Mouse (Mus musculus) right cerebral cortex, postnatal 10 days (tissue): ENCODE measurements around the gene Ctf2.
"Not testable (repeated sequence)": the region's sequence is repeated elsewhere in the genome, so short reads cannot be mapped to it uniquely, and the experiment has no call there.

ENCODE experiments used
- DNase-seq, 2 experiments: peaks; one replicate each; pipeline ENCODE4 v3.0.0; 2021; ENCODE audit warnings: low spot score in 2 of 2

Ctf2 gene

DNA sequence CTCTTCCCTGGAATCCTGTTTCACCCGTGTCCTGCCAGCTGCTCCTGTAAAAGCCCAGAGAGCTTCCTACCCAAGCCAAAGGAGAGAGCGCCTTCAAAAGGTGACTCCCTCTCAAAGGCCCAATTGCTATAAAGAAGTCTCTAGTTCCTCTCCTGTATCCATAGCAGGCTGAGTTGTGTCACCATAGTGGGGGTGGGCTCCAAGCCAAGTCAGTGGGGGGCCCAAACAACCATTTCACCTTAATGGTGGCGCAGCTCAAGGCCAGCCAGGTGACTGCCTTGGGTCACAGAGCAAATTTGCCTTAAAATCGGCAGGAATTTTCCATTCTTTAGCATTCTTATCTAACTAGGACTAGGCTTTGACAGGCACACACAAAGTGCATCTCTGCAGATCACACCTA, 17.1 kb downstream of the Ctf2 start:
- no peak for DNase-seq

- DNase-seq, result peak; percentile 89 to 90
Observed at GRCm38 (mm10) chr7:127712461-127713385, 19.2 kb downstream of the Ctf2 start, which contains the start of gene Ctf1. Ctf1 (plus strand) TSS chr7:127712736.

GRCm38 (mm10) chr7:127711456-127711855, 20.5 kb downstream of the Ctf2 start:
- no peak for DNase-seq

- no peak for DNase-seq
Observed at GRCm38 (mm10) chr7:127711031-127711430, 20.9 kb downstream of the Ctf2 start.

- no peak for DNase-seq
Observed at GRCm38 (mm10) chr7:127709261-127709979, 22.5 kb downstream of the Ctf2 start.

DNA sequence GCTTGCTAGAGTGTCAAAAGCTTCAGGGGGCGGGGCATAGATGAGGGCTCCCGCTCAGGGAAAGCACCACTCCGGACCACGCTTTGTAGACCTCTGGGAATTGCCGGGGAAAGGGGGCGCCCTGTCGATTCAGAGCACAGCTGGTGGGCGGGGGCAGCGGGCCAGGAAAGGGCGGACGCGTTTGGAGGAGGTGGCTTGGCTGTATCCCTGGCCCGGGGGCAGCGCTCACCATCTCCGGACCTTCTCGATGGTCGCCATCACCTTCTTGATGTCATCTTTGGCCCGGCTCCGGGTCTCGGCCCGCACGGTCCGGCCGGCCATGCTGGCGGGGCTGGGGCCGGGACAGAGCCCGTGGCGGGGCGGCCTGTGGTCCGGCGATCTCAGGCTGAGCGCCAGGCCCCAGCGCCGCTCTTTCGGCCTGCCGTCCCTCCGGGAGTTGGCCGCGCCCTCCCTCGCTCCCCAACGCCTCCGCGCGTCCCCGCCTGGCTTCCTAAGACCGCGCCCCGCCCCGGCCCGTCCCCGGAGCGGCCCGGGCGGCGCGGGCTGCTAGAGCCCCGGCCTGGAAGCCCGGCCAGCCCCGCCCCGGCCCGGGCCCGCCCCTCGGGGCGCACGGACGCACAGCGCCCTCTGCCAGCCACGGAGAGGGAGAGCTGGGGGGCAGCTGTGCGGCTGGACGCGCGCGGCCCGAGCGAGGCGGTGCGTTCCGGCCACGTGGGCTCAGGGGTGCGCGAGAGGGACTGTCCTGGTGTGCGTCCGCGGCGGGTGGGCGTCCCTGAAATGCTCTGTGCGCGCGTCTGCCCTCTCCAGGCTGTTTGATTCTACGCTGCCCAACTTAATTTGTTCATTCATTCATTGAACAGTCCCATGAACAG, 23.5 kb downstream of the Ctf2 start, which contains the start of gene Bcl7c:
Gene Bcl7c (minus strand): TSS at position 727 of the 872 bp plus-strand sequence.
- peak; percentile 93 to 95 for DNase-seq

DNA sequence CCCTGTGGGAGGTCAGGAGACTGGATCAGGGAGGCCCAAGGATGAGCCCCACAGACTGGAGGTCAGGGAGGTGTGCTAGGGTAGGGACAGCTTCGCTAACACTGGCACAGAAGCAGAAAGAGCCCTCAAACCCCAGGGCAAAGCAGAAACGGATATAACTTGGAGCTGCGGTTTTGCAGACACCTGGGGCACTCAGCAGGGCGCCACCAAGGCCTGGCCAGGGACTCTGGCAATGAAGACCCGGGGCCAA, 24.1 kb downstream of the Ctf2 start:
- no peak for DNase-seq

- DNase-seq, result no peak
Observed at GRCm38 (mm10) chr7:127707045-127707956, 24.7 kb downstream of the Ctf2 start.

- peak in 1 of 2 experiments; percentile 65 for DNase-seq
Observed at GRCm38 (mm10) chr7:127705706-127706105, 26.3 kb downstream of the Ctf2 start.

DNA sequence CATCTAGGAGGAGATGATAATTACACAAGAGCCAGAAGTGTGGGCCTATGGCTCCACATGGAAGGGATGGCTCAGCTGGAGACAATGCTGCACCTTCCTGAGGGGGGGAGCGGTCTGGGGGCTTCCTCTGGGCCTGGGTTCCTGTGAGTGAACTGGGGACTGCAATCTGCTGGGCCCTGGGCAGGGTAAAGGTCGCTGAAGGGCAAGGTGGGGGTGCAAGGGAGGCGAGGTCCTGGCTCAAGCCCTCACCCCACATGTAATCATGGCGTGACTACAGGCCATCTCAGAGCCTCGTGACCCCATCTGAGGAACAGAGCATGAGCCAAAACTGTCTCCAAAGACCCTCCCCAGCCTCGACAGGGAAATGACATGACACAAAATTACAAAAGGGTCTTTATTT, 27.4 kb downstream of the Ctf2 start:
- no peak for DNase-seq

DNA sequence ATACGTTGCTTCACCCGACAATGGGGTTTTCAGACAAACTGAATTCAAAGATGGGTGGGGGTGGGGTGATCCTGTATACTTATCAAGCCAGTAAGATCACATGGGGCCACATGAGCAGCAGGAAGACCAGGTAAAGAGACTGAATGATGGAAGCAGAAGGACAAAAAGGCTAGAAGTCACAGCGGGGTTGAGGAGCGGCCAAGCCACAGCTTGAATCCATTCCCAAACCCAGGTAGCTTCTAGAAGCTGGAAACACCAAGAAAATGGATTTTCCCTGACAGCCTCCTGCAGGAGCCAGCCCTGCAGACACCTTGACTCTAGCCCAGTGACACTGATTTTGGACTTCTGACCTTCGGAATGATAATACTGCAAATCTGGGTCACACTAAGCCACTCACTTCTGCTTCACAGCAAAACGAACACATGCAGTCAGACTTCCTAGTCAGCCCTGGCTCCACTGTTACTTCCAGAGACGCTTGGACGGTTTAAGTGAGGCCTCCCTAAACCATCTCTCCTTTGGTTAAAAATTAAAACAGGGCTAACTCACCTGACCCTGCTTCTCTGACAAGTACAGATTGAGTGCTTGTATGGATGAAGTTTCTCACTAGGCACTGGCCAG, 28.3 kb downstream of the Ctf2 start:
- no peak for DNase-seq

- no peak for DNase-seq
Observed at GRCm38 (mm10) chr7:127700712-127701331, 31.1 kb downstream of the Ctf2 start.

DNA sequence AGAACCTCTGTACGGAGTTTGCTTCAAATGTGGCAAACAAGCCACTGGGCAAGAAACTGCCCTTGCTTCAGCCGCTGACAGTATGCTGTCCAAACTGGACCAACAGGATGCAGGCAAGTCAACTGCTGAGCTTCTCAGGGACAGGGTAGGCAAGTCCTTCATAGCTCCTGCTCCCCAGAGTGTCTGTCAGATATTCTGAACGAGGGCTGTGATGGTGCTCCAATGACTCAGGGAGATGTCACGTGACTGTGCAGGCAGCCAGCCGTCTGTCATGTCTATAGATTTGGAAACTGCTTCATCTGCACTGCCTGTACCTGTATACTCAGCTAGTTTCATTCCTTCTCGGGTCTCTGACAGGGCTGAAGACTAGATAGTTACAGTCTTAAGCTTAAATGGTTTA, 33.0 kb downstream of the Ctf2 start:
- DNase-seq, result peak in 1 of 2 experiments; percentile 43

GRCm38 (mm10) chr7:127693730-127694129, 38.2 kb downstream of the Ctf2 start:
- DNase-seq, result not testable (repeated sequence)

GRCm38 (mm10) chr7:127693290-127693689, 38.7 kb downstream of the Ctf2 start:
- no peak for DNase-seq

- DNase-seq, result peak; percentile 62 to 75
Observed at GRCm38 (mm10) chr7:127691221-127691989, 40.6 kb downstream of the Ctf2 start.

- DNase-seq, result no peak
Observed at GRCm38 (mm10) chr7:127689626-127690280, 42.2 kb downstream of the Ctf2 start.

DNA sequence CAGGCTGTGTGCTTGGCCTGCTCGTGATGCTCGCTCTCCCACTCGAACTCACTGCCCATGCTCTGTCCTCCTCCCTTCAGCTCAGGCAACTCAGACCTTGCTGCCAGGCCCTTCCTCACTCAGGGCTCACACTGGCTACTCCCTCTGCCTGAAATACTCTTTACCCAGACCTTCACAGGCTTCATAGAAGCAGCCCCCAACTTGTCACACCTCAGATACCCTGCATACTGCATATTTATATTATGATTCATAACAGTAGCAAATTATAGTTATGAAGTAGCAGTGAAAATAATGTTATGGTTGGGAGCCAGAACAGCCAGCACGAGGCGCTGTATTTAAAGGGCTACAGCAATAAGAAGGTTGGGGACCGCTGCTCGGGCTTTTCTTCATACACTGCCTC, 43.0 kb downstream of the Ctf2 start:
- DNase-seq, result no peak
